Mouse (Mus musculus) 416B (cell line): ENCODE data around the gene Serpina1a.
"Not testable (repeated sequence)": the region's sequence is repeated elsewhere in the genome, so short reads cannot be mapped to it uniquely, and the experiment has no call there.

Experiments used
- DNase-seq: peaks from one replicate; pipeline ENCODE4 v3.0.0; 2011; ENCODE audit warnings: low read depth

Serpina1a gene

DNA sequence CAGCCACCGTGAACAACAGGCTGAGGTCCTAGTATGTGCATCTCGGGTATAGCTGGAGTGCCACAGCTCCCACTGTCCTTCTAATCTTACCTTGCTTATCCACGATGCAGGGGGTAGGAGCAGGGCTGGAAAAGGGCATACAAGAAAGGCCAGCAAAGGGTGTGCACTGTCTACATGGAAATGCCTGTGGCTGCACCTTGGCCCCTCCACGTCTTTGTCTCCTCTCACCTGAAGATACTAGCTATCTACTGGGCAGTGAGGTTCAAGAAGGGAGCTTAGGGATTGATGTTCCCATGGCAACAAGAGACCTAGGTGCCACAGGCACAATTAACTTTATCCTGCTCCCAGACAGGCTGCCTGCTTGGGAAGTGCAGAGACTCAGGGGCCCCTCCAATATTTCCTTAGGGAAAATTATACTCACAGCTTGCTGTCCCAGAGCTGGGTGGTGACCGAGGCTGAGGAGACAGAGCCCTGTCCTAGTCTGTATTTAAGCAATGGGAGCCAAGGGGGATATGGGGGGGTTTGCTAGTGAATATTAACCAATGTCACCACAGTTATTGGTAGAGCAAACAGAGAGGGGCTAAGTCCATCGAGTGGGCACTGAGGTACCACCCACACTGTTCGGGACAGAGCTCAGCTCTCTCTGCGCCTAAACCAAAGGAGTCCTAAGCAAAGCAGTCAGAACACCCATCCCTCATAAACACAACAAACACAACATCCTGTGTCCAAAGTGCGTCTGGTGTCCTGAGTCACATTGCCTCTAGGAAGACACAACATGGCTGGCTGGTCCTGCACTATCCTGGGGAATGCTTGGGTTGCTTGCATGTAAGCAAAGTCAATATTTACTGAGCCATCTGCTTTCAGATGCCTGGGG, at the start of gene Serpina1a:
Gene Serpina1a (minus strand): TSS at position 462 of the 874 bp plus-strand sequence.
- not testable (repeated sequence) for DNase-seq

GRCm38 (mm10) chr12:103909181-103909580, 45.8 kb upstream of the Serpina1a start:
- DNase-seq = not testable (repeated sequence)

- not testable (repeated sequence) for DNase-seq
Measured at GRCm38 (mm10) chr12:103907746-103908145, 44.4 kb upstream of the Serpina1a start.

DNA sequence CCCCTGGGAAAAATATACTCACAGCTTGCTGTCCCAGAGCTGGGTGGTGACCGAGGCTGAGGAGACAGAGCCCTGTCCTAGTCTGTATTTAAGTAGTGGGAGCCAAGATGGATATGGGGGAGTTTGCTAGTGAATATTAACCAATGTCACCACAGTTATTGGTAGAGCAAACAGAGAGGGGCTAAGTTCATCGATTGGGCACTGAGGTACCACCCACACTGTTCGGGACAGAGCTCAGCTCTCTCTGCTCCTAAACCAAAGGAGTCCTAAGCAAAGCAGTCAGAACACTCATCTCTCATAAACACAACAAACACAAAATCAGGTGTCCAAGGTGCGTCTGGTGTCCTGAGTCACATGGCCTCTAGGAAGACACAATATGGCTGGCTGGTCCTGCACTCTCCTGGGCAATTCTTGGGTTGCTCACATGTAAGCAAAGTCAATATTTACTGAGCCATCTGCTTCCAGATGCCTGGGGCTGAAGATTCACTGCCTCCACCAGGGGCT, 41.5 kb upstream of the Serpina1a start, which contains the start of gene Serpina1c:
Gene Serpina1c (minus strand): TSS at position 51 of the 504 bp plus-strand sequence.
- not testable (repeated sequence) for DNase-seq

- DNase-seq = not testable (repeated sequence)
Measured at GRCm38 (mm10) chr12:103901929-103902328, 38.6 kb upstream of the Serpina1a start.

DNA sequence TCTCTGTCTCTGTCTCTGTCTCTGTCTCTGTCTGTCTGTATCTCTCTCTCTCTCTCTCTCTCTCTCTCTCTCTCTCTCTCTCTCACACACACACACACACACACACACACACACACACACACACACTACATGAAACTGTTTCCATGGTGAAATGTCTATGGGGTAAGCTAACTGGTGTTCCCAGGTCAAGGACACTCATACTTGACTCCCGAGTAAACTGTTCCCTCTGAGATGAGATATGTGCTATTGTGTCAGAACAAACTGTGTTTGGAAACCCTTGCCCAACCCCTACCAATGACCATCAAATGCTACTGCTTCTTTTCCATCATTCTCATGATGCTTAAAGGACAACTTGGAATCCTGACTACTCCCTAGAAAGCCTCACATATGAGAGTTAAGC, 3.5 kb upstream of the Serpina1a start:
- DNase-seq = not testable (repeated sequence)

DNA sequence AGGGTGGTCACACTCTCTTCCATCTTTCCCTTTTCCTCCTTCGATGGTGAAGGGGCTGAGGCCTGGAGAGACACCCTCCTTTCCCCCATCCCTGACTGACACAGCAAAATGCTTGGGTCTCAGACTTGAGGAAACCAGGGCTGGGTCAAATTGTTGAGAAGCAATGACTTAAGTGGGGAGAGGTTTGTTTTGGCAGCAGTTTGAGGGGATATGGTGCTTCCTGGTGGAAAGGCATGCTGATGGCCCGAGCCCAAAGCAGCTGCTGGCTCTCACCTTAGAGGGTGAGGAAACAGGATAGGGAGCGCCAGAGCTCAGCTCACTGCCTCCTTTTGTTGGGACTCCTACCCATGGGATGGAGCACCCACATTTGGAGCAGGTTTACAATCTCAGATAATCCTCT, 2.4 kb downstream of the Serpina1a start:
- no peak for DNase-seq

- DNase-seq = not testable (repeated sequence)
Measured at GRCm38 (mm10) chr12:103860571-103860970, 2.8 kb downstream of the Serpina1a start.

DNA sequence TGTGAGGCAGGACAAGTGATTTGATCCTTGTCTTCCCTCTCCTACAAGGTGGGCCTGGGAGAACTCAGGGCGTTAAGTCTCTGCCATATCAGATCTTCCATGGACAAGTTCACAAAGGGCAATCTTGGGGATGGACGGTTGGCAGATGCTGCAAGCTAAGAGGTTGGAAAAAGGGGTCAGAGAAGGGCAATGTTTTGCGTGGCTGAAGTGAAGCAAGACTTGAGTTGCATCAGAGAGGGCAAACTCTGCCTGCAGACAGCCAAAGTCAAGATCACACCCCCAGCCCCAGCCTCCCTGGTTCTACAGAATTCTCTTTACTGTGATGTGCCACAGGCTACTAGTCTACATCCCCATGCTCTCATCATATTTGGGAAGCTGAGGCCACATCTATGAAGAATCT, 3.8 kb downstream of the Serpina1a start:
- not testable (repeated sequence) for DNase-seq

GRCm38 (mm10) chr12:103853032-103853431, 10.3 kb downstream of the Serpina1a start:
- DNase-seq = not testable (repeated sequence)

- not testable (repeated sequence) for DNase-seq
Measured at GRCm38 (mm10) chr12:103830273-103830672, 33.1 kb downstream of the Serpina1a start, which contains the start of gene Serpina1b. Gene Serpina1b (minus strand): TSS chr12:103830373.

DNA sequence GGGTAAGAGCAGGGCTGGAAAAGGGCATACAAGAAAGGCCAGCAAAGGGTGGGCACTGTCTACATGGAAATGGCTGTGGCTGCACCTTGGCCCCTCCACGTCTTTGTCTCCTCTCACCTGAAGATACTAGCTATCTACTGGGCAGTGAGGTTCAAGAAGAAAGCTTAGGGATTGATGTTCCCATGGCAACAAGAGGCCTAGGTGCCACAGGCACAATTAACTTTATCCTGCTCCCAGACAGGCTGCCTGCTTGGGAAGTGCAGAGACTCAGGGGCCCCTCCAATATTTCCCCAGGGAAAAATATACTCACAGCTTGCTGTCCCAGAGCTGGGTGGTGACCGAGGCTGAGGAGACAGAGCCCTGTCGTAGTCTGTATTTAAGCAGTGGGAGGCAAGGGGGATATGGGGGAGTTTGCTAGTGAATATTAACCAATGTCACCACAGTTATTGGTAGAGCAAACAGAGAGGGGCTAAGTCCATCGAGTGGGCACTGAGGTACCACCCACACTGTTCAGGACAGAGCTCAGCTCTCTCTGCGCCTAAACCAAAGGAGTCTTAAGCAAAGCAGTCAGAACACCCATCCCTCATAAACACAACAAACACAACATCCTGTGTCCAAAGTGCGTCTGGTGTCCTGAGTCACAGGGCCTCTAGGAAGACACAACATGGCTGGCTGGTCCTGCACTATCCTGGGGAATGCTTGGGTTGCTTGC, 35.5 kb downstream of the Serpina1a start:
- DNase-seq = not testable (repeated sequence)

GRCm38 (mm10) chr12:103823826-103824225, 39.5 kb downstream of the Serpina1a start:
- not testable (repeated sequence) for DNase-seq
